Mouse (Mus musculus): ENCODE results near the gene Il3ra. TPM values are rescaled to one million over a fixed set of nuclear protein-coding genes. Genes with fewer than 3 reads are reported as not detected.

Il3ra gene
- polyA plus RNA-seq, 1 experiment: 69.0 TPM

GRCm38 (mm10) chr14:14354511-14355359 is 8.7 kb downstream of the Il3ra start:
- Histone ChIP-seq H3K4me1 (replicated peaks; ENCODE audit: control insufficient read depth, insufficient read depth, low read length) (no peaks in the 10 kb centered on the region), H3K27ac (ENCODE audit: control insufficient read depth, insufficient read depth, low read length) (no peak overlapping the region), H3K4me3 (ENCODE audit: control insufficient read depth, insufficient read depth, low read length) (no peak overlapping the region), H3K27me3 (ENCODE audit: control insufficient read depth, insufficient read depth, low read length) (no peaks in the 10 kb centered on the region), H3K36me3 (ENCODE audit: control insufficient read depth, insufficient read depth, low read length) (no peaks in the 10 kb centered on the region)
- no peak for TF ChIP-seq CTCF (IDR thresholded peaks at IDR 0.05; ENCODE audit: borderline replicate concordance, control insufficient read depth, extremely low read depth, insufficient read depth, low read length, poor library complexity)
- no peak for TF ChIP-seq POLR2A (IDR thresholded peaks at IDR 0.05; ENCODE audit: control insufficient read depth, extremely low read depth, insufficient read depth, low read length, poor library complexity)
- WGBS: 97% methylated on average over 13 of the region's 13 CpGs
- DNase-seq: no peak

DNA sequence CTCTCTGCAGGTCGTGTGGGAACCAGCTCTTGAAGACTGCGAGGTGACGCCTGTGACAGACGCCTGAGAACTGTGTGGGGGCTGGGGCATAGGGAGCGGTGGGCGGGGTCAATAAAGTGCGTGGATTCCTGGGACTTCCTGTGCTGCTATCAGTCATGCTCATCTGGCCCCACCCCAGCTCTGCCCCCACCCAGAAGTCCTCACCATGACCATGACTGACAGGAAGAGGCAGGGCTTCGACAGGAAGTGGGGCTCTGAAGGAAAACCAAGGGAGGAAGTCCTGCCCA is 9.2 kb downstream of the Il3ra start:
- DNase-seq: no peak
- Histone ChIP-seq H3K36me3 (ENCODE audit: control insufficient read depth, insufficient read depth, low read length) (no peaks in the 10 kb centered on the region), H3K27ac (ENCODE audit: control insufficient read depth, insufficient read depth, low read length) (no peak overlapping the region), H3K27me3 (ENCODE audit: control insufficient read depth, insufficient read depth, low read length) (no peaks in the 10 kb centered on the region), H3K4me3 (ENCODE audit: control insufficient read depth, insufficient read depth, low read length) (no peak overlapping the region), H3K4me1 (replicated peaks; ENCODE audit: control insufficient read depth, insufficient read depth, low read length) (no peaks in the 10 kb centered on the region)
- WGBS: 95% methylated on average over 8 of the region's 8 CpGs
- TF ChIP-seq CTCF (IDR thresholded peaks at IDR 0.05; ENCODE audit: borderline replicate concordance, control insufficient read depth, extremely low read depth, insufficient read depth, low read length, poor library complexity) (no peak), POLR2A (IDR thresholded peaks at IDR 0.05; ENCODE audit: control insufficient read depth, extremely low read depth, insufficient read depth, low read length, poor library complexity) (no peak)

GRCm38 (mm10) chr14:14395535-14395934 is 49.5 kb downstream of the Il3ra start:
- Histone ChIP-seq H3K4me3 (ENCODE audit: control insufficient read depth, insufficient read depth, low read length) (no peak overlapping the region), H3K27me3 (ENCODE audit: control insufficient read depth, insufficient read depth, low read length) (no peaks in the 10 kb centered on the region), H3K27ac (ENCODE audit: control insufficient read depth, insufficient read depth, low read length) (no peak overlapping the region), H3K36me3 (ENCODE audit: control insufficient read depth, insufficient read depth, low read length) (no peaks in the 10 kb centered on the region), H3K4me1 (replicated peaks; ENCODE audit: control insufficient read depth, insufficient read depth, low read length) (no peaks in the 10 kb centered on the region)
- TF ChIP-seq POLR2A (IDR thresholded peaks at IDR 0.05; ENCODE audit: control insufficient read depth, extremely low read depth, insufficient read depth, low read length, poor library complexity) (no peak), CTCF (IDR thresholded peaks at IDR 0.05; ENCODE audit: borderline replicate concordance, control insufficient read depth, extremely low read depth, insufficient read depth, low read length, poor library complexity) (no peak)
- WGBS: 93% methylated on average over 1 of the region's 1 CpGs
- DNase-seq: no peak

- no peak for DNase-seq
- Histone ChIP-seq H3K27ac (ENCODE audit: control insufficient read depth, insufficient read depth, low read length) (no peak within 1 kb of the TSS), H3K27me3 (ENCODE audit: control insufficient read depth, insufficient read depth, low read length) (no peaks in the 10 kb centered on the region), H3K36me3 (ENCODE audit: control insufficient read depth, insufficient read depth, low read length) (no peaks in the 10 kb centered on the region), H3K4me1 (replicated peaks; ENCODE audit: control insufficient read depth, insufficient read depth, low read length) (no peaks in the 10 kb centered on the region), H3K4me3 (ENCODE audit: control insufficient read depth, insufficient read depth, low read length) (no peak within 1 kb of the TSS)
- no peak for TF ChIP-seq CTCF (IDR thresholded peaks at IDR 0.05; ENCODE audit: borderline replicate concordance, control insufficient read depth, extremely low read depth, insufficient read depth, low read length, poor library complexity)
- no peak for TF ChIP-seq POLR2A (IDR thresholded peaks at IDR 0.05; ENCODE audit: control insufficient read depth, extremely low read depth, insufficient read depth, low read length, poor library complexity)
- WGBS: 91% methylated on average over 2 of the region's 2 CpGs
These were observed 54.9 kb downstream of the Il3ra start, which contains the start of gene Olfr721-ps1 for GRCm38 (mm10) chr14:14400998-14401397. TSS of gene Olfr721-ps1 (plus strand) at chr14:14401298.

Other genes starting within 250 kb of the Il3ra start
- gene Psmd6, start 225.3 kb upstream of the Il3ra start, polyA plus RNA-seq (2012; rRNA removed): 34.2 and 34.5 TPM in 2 replicates
- gene Olfr720, start 159.4 kb upstream of the Il3ra start, polyA plus RNA-seq (2012; rRNA removed): not detected in 2 replicates
- not detected in 2 replicates for gene Olfr31, start 23.4 kb upstream of the Il3ra start, polyA plus RNA-seq (2012; rRNA removed)
- not detected in 2 replicates for gene Olfr721-ps1, start 55.0 kb downstream of the Il3ra start, polyA plus RNA-seq (2012; rRNA removed)

Data from thymus, adult 2 months (tissue).